Mouse (Mus musculus) heart, postnatal 36 days (tissue): Measurements from ENCODE around the gene Eif2ak3. TPM values are rescaled to one million over a fixed set of nuclear protein-coding genes. Genes with fewer than 3 reads are reported as not detected.

ENCODE experiments used
- DNase-seq, 2 experiments: peaks; one replicate each; pipeline ENCODE4 v3.0.0; 2021 to 2022
- intact Hi-C: fragments of 180-260 bp; cut with DNase I; formaldehyde crosslinking; loops from one replicate; pipeline ENCODE4 v1.15.1; 2025
- total RNA-seq, 2 experiments: library from RNA; stranded (reverse); gene quantifications; 2 replicates each; pipeline ENCODE4 v1.2.3; 2021

The Eif2ak3 gene
- total RNA-seq, 2 experiments from 2014 or later: 9.2 to 9.6 TPM

GRCm38 (mm10) chr6:70824987-70825337 is 19.4 kb upstream of the Eif2ak3 start:
- intact Hi-C loops: no loop called here
- DNase-seq: no peak

GRCm38 (mm10) chr6:70829451-70829850 is 14.9 kb upstream of the Eif2ak3 start:
- DNase-seq: no peak
- intact Hi-C loops: no loop called here

- intact Hi-C loops: no loop called here
- no peak for DNase-seq
Observed at GRCm38 (mm10) chr6:70830552-70830951, 13.8 kb upstream of the Eif2ak3 start.

- DNase-seq: no peak
- intact Hi-C loops: no loop called here
Observed at GRCm38 (mm10) chr6:70831179-70831839, 13.0 kb upstream of the Eif2ak3 start.

- no peak for DNase-seq
- intact Hi-C loops: no loop called here
Observed at GRCm38 (mm10) chr6:70837297-70837696, 7.0 kb upstream of the Eif2ak3 start.

- intact Hi-C loops: no loop called here
Observed at GRCm38 (mm10) chr6:70838532-70838931, 5.8 kb upstream of the Eif2ak3 start.

GRCm38 (mm10) chr6:70840281-70840680 is 4.0 kb upstream of the Eif2ak3 start:
- no peak for DNase-seq
- intact Hi-C loops: loop anchor here (2.0 kb wide), 1 partner anchor 33 kb away; no protein-coding TSS in a partner anchor

More at GRCm38 (mm10) chr6:70838532-70838931, 5.8 kb upstream of the Eif2ak3 start:
- no peak for DNase-seq

- intact Hi-C loops: loop anchor here (2.0 kb wide), 2 partner anchors 16 to 38 kb away; no protein-coding TSS in a partner anchor
- DNase-seq: peak; percentile 10 to 34
Observed at GRCm38 (mm10) chr6:70842991-70843390, 1.3 kb upstream of the Eif2ak3 start.

- intact Hi-C loops: loop anchor here (2.0 kb wide), 1 partner anchor 32 kb away; no protein-coding TSS in a partner anchor
- DNase-seq: peak in 1 of 2 experiments; percentile 32
Observed at GRCm38 (mm10) chr6:70844896-70845646, 756 bp downstream of the Eif2ak3 start.

- no peak for DNase-seq
- intact Hi-C loops: no loop called here
Observed at GRCm38 (mm10) chr6:70847386-70847785, 3.1 kb downstream of the Eif2ak3 start.

GRCm38 (mm10) chr6:70853371-70853770 is 9.1 kb downstream of the Eif2ak3 start:
- intact Hi-C loops: no loop called here
- DNase-seq: no peak

- DNase-seq: no peak
- intact Hi-C loops: no loop called here
Observed at GRCm38 (mm10) chr6:70855529-70856309, 11.4 kb downstream of the Eif2ak3 start.

GRCm38 (mm10) chr6:70862726-70863125 is 18.4 kb downstream of the Eif2ak3 start:
- no peak for DNase-seq
- intact Hi-C loops: no loop called here

GRCm38 (mm10) chr6:70864285-70864684 is 20.0 kb downstream of the Eif2ak3 start:
- intact Hi-C loops: no loop called here
- no peak for DNase-seq

GRCm38 (mm10) chr6:70866761-70867160 is 22.4 kb downstream of the Eif2ak3 start:
- DNase-seq: no peak
- intact Hi-C loops: no loop called here

GRCm38 (mm10) chr6:70867297-70867696 is 23.0 kb downstream of the Eif2ak3 start:
- DNase-seq: no peak
- intact Hi-C loops: no loop called here

GRCm38 (mm10) chr6:70871511-70871980 is 27.2 kb downstream of the Eif2ak3 start:
- intact Hi-C loops: no loop called here

GRCm38 (mm10) chr6:70872128-70872527 is 27.8 kb downstream of the Eif2ak3 start:
- no peak for DNase-seq

More at GRCm38 (mm10) chr6:70871511-70871980, 27.2 kb downstream of the Eif2ak3 start:
- DNase-seq: no peak

GRCm38 (mm10) chr6:70872570-70872969 is 28.3 kb downstream of the Eif2ak3 start:
- intact Hi-C loops: loop anchor here (2.0 kb wide), 1 partner anchor 32 kb away; no protein-coding TSS in a partner anchor
- DNase-seq: no peak

More at GRCm38 (mm10) chr6:70872128-70872527, 27.8 kb downstream of the Eif2ak3 start:
- intact Hi-C loops: loop anchor here (2.0 kb wide), 1 partner anchor 31 kb away; no protein-coding TSS in a partner anchor

GRCm38 (mm10) chr6:70874035-70874775 is 29.9 kb downstream of the Eif2ak3 start:
- intact Hi-C loops: no loop called here
- DNase-seq: no peak
